Mouse (Mus musculus) neural tube, embryonic 13.5 days (tissue): ENCODE results near the gene Itga5. TPM values are rescaled to one million over a fixed set of nuclear protein-coding genes. Genes with fewer than 3 reads are reported as not detected.
A peak's percentile ranks its signal among the peaks of the same experiment; 100 is the strongest.

Source experiments
- ATAC-seq: fragments of 200-750 bp; cut with Nextera tagmentation; 2 replicates; pipeline ENCODE4 v1.8.0; 2017; ENCODE audit warnings: low read depth, mild to moderate bottlenecking, moderate TSS enrichment, moderate library complexity
- H3K27ac ChIP-seq: fragments of 300-500 bp; sonication (generic); replicated peaks from 2 replicates; pipeline ENCODE4 v1.5.1; 2015; ENCODE audit warnings: moderate library complexity, mild to moderate bottlenecking, inconsistent platforms
- H3K27me3 ChIP-seq: fragments of 300-500 bp; sonication (generic); 2 replicates; pipeline ENCODE4 v1.6.1; 2015; ENCODE audit warnings: mild to moderate bottlenecking, inconsistent platforms
- H3K36me3 ChIP-seq: fragments of 300-500 bp; sonication (generic); 2 replicates; pipeline ENCODE4 v1.6.1; 2015; ENCODE audit warnings: mild to moderate bottlenecking, inconsistent platforms
- H3K4me1 ChIP-seq: fragments of 300-500 bp; sonication (generic); replicated peaks from 2 replicates; pipeline ENCODE4 v1.6.1; 2015; ENCODE audit warnings: inconsistent platforms
- H3K4me2 ChIP-seq: fragments of 300-500 bp; sonication (generic); 2 replicates; pipeline ENCODE4 v1.6.1; 2015; ENCODE audit warnings: inconsistent platforms, mild to moderate bottlenecking, moderate library complexity
- H3K4me3 ChIP-seq: fragments of 300-500 bp; sonication (generic); 2 replicates; pipeline ENCODE4 v1.5.1; 2015; ENCODE audit warnings: mild to moderate bottlenecking, inconsistent platforms
- H3K9ac ChIP-seq: fragments of 300-500 bp; sonication (generic); 2 replicates; pipeline ENCODE4 v1.6.1; 2015; ENCODE audit warnings: moderate library complexity, mild to moderate bottlenecking, inconsistent platforms
- H3K9me3 ChIP-seq: fragments of 300-500 bp; sonication (generic); 2 replicates; pipeline ENCODE4 v1.6.1; 2016; ENCODE audit warnings: inconsistent platforms
- WGBS: fragments of 180-500 bp; shearing (Covaris S2); methylation state at CpG from one replicate; pipeline ENCODE4 v1.1.7; 2015; 5-methylcytosine and 5-hydroxymethylcytosine counted together
- polyA plus RNA-seq: library from polyadenylated mRNA; unstranded; fragments of >200 nt; fragmentation: Nextera tagmentation; extraction: Ambion mirVana; gene quantifications from 2 replicates; pipeline ENCODE4 v1.2.1, GENCODE M21; 2015

The Itga5 gene
- polyA plus RNA-seq, 1 experiment from 2014 or later = 9.2 TPM

DNA sequence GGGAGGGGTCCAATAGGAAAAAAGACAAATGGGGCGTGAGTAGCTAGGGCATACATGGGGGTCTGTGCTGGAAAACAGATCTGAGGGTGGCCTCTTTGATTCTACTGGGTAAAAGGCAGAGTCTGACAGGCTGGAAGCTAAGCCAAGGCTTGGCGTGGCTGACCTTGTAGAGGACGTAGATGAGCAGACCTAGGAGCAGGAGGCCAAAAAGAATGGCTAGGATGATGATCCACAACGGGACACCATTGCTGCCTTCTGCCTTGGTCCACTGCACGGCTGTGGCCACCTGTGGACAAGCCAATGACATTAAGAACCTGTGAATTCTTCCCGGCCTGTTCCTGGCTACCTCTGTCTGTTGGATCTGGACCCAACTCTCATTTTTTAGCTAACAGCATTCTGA lies 20.8 kb downstream of the Itga5 start:
- Histone ChIP-seq H3K36me3 (0 out of 2 replicates have a peak, but pooled peaks cover 3% of the 10 kb centered on the region), H3K9ac (no peak overlapping the region), H3K27me3 (peaks cover 9% of the 10 kb centered on the region), H3K4me2 (no peak overlapping the region), H3K27ac (no peak overlapping the region), H3K4me1 (peaks cover 18% of the 10 kb centered on the region), H3K4me3 (no peak overlapping the region), H3K9me3 (no peaks in the 10 kb centered on the region)
- 90% methylated on average over 6 of the region's 6 CpGs for WGBS
- no peak for ATAC-seq

DNA sequence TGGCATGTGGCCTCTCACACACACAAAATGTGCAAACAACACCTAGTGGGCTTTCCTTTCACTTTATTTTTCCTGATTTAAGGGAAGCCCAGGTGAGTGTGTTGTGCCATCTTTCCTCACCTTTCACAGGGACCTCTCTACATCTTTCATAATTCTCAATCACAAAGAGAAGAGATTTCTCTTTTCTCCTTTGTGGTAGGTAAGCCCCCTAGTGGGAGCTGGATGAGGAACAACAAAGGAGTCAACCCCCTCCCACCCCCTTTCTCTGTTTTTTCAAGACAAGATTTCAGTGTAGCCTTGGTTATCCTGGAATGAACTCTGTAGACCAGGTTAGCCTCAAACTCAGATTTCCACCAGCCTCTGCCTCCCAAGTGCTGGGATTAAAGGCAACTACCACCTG lies 23.0 kb downstream of the Itga5 start:
- Histone ChIP-seq H3K4me2 (no peak overlapping the region), H3K27me3 (peaks cover 31% of the 10 kb centered on the region), H3K9ac (no peak overlapping the region), H3K27ac (no peak overlapping the region), H3K4me1 (peaks cover 38% of the 10 kb centered on the region), H3K9me3 (no peaks in the 10 kb centered on the region), H3K4me3 (no peak overlapping the region), H3K36me3 (no peaks in the 10 kb centered on the region)
- no peak for ATAC-seq

DNA sequence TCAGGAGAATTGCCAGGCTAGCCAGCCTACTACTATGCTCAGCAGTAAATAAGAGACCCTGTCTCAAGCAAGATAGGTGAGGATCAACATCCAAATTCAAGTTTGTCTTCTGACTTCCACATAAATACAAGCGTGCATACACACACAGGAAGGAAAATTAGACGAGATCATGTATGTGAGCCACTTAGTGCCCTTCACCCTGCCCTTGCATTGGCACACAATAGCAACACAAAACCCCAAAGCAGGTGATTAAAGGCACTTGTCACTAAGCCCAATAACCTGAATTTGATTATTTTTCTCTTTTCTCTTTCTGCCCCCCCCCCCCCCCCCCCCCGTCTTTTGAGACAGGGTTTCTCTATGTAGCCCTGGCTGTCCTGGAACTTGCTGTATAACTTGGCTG lies 23.6 kb downstream of the Itga5 start:
- Histone ChIP-seq H3K27ac (no peak overlapping the region), H3K4me3 (no peak overlapping the region), H3K4me2 (no peak overlapping the region), H3K9me3 (no peaks in the 10 kb centered on the region), H3K9ac (no peak overlapping the region), H3K27me3 (peaks cover 36% of the 10 kb centered on the region), H3K36me3 (no peaks in the 10 kb centered on the region), H3K4me1 (peaks cover 38% of the 10 kb centered on the region)
- ATAC-seq = no peak
- 83% methylated on average over 2 of the region's 3 CpGs for WGBS

DNA sequence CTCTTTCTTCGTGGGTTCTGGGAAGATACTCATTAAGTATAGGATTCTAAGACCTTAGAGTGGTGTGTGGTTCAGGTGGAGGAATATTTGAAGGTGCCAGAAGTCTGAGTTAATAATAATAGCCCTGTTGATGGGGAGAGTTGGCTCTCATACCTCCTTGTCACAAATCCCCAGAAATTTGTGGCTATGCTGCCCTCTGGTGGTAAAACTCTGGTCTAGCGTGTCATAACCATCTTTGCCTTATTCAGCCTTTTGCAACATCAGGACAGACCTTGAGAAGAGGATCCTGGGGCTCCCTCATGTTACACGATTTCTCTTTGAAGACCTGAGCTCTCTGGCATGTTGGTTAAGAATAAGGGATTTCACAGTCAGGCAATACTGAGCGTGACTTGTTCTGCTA lies 24.1 kb downstream of the Itga5 start:
- 20% methylated on average over 4 of the region's 4 CpGs for WGBS
- no peaks in the 10 kb centered on the region for H3K36me3 ChIP-seq
- H3K4me2 ChIP-seq = no peak overlapping the region
- ATAC-seq = 0 out of 2 replicates have a peak, but pooled peaks have one; percentile 7
- no peak overlapping the region for H3K9ac ChIP-seq
- peaks cover 38% of the 10 kb centered on the region for H3K4me1 ChIP-seq
- H3K4me3 ChIP-seq = no peak overlapping the region
- peaks cover 42% of the 10 kb centered on the region for H3K27me3 ChIP-seq
- no peaks in the 10 kb centered on the region for H3K9me3 ChIP-seq
- H3K27ac ChIP-seq = no peak overlapping the region

DNA sequence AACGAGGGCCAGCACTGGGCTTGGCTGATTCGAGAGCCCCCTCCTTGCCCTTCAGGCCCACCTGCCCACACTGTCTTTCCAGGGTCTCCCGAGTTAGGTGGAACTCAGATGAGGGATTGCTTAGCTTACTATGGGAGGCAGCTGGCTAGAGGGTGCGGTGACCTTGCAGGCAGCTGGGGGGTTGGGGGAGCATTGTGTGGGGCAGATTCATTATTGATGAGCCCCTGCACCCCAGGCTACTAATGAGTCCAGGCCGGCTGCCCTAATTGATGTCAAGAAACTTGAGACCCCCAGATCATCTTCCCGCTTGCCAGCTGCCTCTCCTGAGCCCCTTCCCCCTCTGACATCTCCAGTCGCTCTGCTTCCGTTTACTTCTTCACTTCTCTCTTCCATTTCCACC lies 25.0 kb downstream of the Itga5 start:
- Histone ChIP-seq H3K36me3 (no peaks in the 10 kb centered on the region), H3K9me3 (no peaks in the 10 kb centered on the region), H3K27ac (0 out of 2 replicates have a peak overlapping the region, but pooled peaks have one; percentile 6), H3K4me3 (no peak overlapping the region), H3K27me3 (peaks cover 45% of the 10 kb centered on the region), H3K4me1 (peaks cover 42% of the 10 kb centered on the region), H3K4me2 (no peak overlapping the region), H3K9ac (peak overlapping the region; percentile 31; the same call in 1 of the 2 replicates)
- 39% methylated on average over 8 of the region's 8 CpGs for WGBS
- ATAC-seq = no peak

DNA sequence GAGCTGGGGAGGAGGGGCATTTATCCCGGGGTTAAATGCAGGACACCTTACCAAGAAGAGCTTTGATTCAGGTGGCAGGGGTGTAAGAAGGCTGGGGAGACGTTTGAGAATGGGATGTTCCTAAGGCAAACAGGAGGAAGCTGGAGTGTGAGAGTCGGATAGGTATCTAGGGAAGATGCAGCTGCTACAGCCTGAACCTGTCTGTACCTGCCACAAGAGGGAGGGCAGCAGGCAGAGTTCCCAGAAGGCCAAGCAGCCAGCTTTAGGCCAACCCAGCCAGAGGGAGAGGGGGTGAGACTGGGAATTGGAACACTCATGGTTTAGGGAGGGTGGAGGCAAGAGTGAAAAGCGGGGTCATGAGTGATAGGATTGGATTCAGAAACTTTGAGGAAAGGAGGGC lies 25.8 kb downstream of the Itga5 start:
- H3K4me2 ChIP-seq = peak overlapping the region; percentile 82
- peaks cover 42% of the 10 kb centered on the region for H3K4me1 ChIP-seq
- peak overlapping the region; percentile 72; the same call in 1 of the 2 replicates for H3K9ac ChIP-seq
- ATAC-seq = no peak
- WGBS = 20% methylated on average over 4 of the region's 4 CpGs
- no peaks in the 10 kb centered on the region for H3K9me3 ChIP-seq
- H3K4me3 ChIP-seq = peak overlapping the region; percentile 56
- no peaks in the 10 kb centered on the region for H3K36me3 ChIP-seq
- peaks cover 45% of the 10 kb centered on the region for H3K27me3 ChIP-seq
- H3K27ac ChIP-seq = 0 out of 2 replicates have a peak overlapping the region, but pooled peaks have one; percentile 6

DNA sequence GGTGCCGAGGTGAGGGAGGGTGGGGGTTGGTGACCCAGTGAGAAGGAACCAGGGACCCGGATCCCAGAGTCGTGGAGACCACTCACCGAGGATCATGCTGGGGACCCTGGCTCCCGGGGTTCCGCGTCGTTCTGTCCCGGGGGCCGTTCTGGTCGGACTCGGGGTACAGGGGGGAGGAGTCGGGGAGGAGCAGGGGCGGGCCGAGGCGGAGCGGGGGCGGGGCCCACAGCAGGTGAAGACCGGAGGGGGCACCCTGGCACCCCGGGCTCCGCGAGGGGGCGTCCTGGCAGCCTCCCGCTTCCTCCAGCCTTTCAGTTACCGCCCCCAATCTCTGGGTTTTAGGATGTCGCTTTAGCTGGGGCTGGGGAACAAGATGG lies 26.6 kb downstream of the Itga5 start, which contains the start of gene Zfp385a:
Zfp385a (minus strand) TSS at position 133 of the 377 bp plus-strand sequence.
- peak; percentile 55 for ATAC-seq
- Histone ChIP-seq H3K27ac (0 out of 2 replicates have a peak within 1 kb of the TSS, but pooled peaks have one; percentile 6), H3K9me3 (no peaks in the 10 kb centered on the region), H3K9ac (peak within 1 kb of the TSS; percentile 72), H3K27me3 (peaks cover 45% of the 10 kb centered on the region), H3K4me1 (peaks cover 42% of the 10 kb centered on the region), H3K4me2 (peak within 1 kb of the TSS; percentile 82), H3K36me3 (no peaks in the 10 kb centered on the region), H3K4me3 (peak within 1 kb of the TSS; percentile 56)
- WGBS = 1% methylated on average over 25 of the region's 26 CpGs

DNA sequence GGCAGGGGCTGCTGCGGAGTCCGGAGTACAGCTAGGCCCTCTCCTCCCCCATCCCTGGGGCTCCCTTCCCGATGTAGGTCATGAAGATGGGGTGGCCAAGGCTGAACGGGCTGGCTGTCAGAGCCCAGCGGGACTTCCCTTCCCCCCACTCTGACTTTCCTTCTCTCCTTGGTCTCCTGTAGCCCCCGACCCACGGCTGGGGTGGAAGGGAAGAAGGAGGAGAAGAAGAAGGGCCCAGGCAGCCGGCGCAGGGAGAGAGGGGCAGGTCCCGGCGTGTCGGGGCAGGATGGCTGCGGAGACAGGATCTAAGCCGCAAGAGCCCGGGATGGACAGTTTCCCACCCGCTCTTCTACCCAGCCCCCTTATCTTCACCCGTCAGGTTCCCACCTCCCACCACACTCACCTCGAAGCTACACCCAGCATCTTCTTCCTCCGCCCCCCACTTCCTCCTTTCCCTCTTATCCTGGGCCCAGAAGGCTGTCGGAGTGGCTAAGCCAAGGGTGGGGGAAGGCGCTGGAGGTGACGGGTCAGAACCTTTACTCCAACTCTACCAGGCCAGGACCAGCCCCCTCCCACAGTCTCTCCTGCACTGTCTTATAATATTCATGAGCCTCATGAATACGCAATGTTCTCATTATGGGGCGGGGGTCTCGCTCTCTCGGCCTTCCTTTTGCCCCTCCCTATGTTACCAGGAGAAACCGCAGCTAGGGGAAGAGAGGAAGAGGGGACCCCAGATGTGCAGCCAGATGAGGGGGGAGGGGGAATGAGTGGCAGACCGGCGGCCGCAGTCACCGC lies 27.2 kb downstream of the Itga5 start:
- H3K27ac ChIP-seq = no peak overlapping the region
- peak overlapping the region; percentile 82 for H3K4me2 ChIP-seq
- ATAC-seq = peak; percentile 40
- H3K9me3 ChIP-seq = no peaks in the 10 kb centered on the region
- WGBS = 3% methylated on average over 29 of the region's 31 CpGs
- H3K9ac ChIP-seq = peak overlapping the region; percentile 72
- H3K4me3 ChIP-seq = peak overlapping the region; percentile 56
- H3K36me3 ChIP-seq = no peaks in the 10 kb centered on the region
- peaks cover 43% of the 10 kb centered on the region for H3K4me1 ChIP-seq
- peaks cover 45% of the 10 kb centered on the region for H3K27me3 ChIP-seq

DNA sequence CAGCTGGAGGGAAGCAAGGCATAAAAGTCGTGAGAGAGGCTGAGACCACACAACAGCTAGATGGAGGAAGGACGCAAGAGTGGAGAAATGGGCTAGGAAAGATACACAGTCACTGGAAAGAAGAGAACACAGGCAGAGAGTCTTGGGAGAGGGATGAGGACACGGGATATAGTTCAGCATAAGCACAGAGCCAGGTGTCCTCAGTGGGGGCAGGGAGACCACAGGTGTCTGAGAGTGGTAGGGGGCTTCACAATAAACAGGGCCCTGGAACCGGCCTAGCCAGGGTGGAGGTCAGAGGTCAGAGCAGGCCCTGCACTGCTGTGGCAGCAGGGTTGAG lies 27.8 kb downstream of the Itga5 start:
- Histone ChIP-seq H3K27me3 (peaks cover 45% of the 10 kb centered on the region), H3K4me1 (peaks cover 48% of the 10 kb centered on the region), H3K4me2 (peak overlapping the region; percentile 82), H3K9me3 (no peaks in the 10 kb centered on the region), H3K9ac (peak overlapping the region; percentile 72), H3K36me3 (no peaks in the 10 kb centered on the region), H3K4me3 (peak overlapping the region; percentile 56), H3K27ac (no peak overlapping the region)
- 39% methylated on average over 4 of the region's 4 CpGs for WGBS
- no peak for ATAC-seq

DNA sequence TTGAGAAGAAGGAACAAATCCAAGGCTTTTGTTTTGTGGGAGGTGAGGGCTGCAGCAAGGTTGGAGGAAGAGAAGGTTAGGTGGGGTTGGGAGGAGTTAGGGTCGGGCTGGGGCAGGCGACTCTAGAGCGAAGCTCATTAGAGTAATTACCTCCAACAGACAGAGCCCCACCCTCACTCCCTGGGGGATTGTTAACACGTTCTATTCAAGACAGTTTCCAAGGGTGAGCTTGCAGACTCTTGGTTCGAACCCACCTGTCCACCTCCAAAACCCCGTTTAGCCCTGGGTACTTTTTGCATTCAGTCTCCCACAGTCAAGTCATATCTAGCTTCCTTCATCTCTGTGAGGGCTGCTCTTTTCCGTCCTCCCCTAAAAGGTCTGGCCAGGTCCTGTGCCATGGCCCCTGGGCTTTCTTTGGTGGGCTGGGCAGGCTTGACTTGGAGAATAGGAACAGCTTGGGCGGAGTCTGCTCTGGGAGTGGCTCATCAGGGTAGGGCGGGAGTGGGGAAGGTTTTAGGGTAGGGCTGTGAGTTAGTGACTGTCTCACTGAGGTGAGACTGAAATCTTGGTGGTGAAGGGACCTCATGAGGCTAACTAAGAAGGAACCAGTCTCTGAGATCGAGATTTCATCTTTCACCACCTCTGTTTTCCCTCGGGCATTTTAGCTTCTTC lies 29.4 kb downstream of the Itga5 start:
- no peak overlapping the region for H3K4me2 ChIP-seq
- no peak overlapping the region for H3K4me3 ChIP-seq
- H3K27ac ChIP-seq = no peak overlapping the region
- H3K4me1 ChIP-seq = peaks cover 46% of the 10 kb centered on the region
- ATAC-seq = no peak
- H3K9me3 ChIP-seq = no peaks in the 10 kb centered on the region
- peaks cover 45% of the 10 kb centered on the region for H3K27me3 ChIP-seq
- no peak overlapping the region for H3K9ac ChIP-seq
- 11% methylated on average over 11 of the region's 11 CpGs for WGBS
- H3K36me3 ChIP-seq = no peaks in the 10 kb centered on the region

DNA sequence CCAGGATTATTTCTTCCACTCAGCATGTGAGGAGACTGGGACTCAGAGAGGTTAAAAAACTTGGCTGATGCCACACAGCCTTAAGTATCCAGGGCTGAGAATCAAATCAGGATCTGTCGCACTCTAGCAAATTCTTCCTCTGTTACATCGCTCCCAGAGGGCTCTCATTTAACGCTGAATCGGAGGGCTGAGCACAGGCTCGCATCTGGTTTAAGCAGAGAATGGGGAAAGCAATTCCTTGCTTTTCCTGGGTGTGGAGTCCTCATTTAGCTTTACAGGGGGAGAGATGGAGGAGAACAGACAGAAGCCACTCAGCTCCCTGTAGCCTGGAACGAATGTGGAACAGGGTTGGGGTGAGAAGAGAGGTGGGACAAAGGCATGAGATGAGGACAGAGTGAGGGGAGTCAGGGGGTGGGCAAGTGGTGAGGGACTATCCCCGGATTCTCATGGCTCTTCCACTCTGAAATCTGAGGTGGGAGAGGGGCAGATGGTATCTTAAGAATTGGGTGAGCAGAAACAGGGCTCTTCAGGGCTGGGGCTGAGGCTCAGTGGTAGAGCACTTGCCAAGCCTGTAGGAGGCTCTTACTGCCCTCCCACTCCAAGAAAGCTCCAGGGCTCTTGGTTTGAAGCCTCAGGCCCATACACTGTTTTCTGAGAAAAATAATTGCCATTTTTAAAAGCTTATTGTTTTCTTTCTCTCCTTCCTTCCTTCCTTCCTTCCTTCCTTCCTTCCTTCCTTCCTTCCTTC lies 30.9 kb downstream of the Itga5 start:
- WGBS = 23% methylated on average over 7 of the region's 7 CpGs
- Histone ChIP-seq H3K4me2 (no peak overlapping the region), H3K4me1 (peaks cover 32% of the 10 kb centered on the region), H3K36me3 (no peaks in the 10 kb centered on the region), H3K27ac (peak overlapping the region; percentile 38), H3K9ac (no peak overlapping the region), H3K4me3 (no peak overlapping the region), H3K27me3 (peaks cover 35% of the 10 kb centered on the region), H3K9me3 (no peaks in the 10 kb centered on the region)
- no peak for ATAC-seq

DNA sequence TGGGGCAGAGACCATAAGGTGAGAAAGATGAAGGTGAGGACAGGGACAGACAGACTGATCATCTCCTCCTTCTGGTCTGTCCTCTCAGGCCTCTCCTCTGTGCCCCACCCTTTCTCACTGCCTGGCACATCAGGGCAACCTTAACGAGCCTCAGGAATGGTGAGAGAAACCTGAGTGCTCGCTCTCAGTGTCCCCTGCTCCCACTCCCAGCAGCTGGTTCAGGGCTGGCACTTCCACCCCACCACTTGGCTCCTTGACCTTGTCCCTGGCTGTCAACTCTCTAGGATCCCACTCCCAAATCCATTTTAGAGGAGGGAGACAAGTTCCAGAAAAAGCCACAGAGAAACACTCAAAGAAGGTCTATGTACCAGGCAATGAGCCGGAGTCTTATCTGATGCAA lies 31.5 kb downstream of the Itga5 start:
- Histone ChIP-seq H3K4me2 (no peak overlapping the region), H3K36me3 (no peaks in the 10 kb centered on the region), H3K4me3 (no peak overlapping the region), H3K27ac (no peak overlapping the region), H3K27me3 (peaks cover 29% of the 10 kb centered on the region), H3K4me1 (peaks cover 26% of the 10 kb centered on the region), H3K9ac (no peak overlapping the region), H3K9me3 (no peaks in the 10 kb centered on the region)
- 61% methylated on average over 3 of the region's 3 CpGs for WGBS
- ATAC-seq = no peak
